In the genomic region with DNA sequence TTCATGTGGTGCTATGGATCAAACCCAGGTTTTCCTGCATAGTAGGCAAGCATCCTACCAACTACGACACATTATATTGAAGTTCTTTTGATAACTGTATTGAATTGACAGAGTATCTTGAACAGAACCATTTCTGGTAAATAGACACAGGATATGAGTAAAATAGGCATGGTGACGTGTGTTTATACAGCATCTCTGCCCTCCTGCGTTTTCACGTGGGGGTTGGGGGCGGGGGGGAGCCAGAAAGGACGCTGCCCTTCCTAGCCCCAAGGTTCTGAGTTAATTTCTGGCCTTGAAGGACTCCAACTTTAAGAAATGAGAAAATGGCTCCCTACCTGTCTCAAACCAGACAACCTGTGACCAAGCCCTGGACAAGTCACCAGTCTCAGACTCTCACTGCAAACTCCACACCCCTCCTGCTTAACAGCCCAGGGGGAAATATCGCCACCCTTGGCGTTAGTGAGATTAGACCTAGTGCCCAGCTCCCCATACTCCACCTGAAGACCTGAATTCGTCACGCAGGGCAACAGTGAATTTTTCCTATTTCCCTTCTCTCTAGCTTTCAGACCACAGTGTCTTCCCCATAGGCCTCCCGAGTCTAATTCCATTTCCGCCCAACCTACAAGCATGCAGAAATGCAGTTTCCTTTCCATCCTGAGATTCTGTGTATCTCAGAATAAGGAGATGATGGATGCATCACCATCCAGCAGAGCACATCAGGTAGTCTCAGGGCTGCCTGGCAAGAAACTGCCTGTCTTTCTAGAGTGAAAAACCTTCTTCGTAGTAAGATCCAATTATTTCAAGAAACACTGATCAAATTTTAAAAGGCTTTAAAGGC, we compare ENCODE assay signal across 24 mouse cellular contexts. TPM values are rescaled to one million over a fixed set of nuclear protein-coding genes. Genes with fewer than 3 reads are reported as not detected.
DNase-seq lines count a peak whose midpoint lies in the region; ATAC-seq and TF ChIP-seq lines count a peak whose summit lies in the region.
"Had no signal": no experiment of that assay in that cellular context is flagged by ENCODE, and none has a peak within 500 bp of the region (broad histone marks: within the 10 kb centered on the region; RNA-seq: fewer than 3 reads in every experiment).

No protein-coding gene starts in this region.

- H3K4me2 ChIP-seq in kidney, embryonic 15.5 days, result no peak overlapping the region
- H3K4me2 ChIP-seq: embryonic facial prominence, embryonic 15.5 days; hindbrain, embryonic 13.5 days had no signal

- no peak for DNase-seq in spleen, adult 2 months (ENCODE audit: low read depth in 1 of 2, low spot score in 2 of 2)
- DNase-seq in spleen, postnatal 36 days (ENCODE audit: low spot score in 2 of 2), result no peak
- peak; percentile 87 for DNase-seq in CD4-positive helper T cell, adult 2 months (ENCODE audit: low read depth, low spot score)
- peak; percentile 51 for DNase-seq in T-cell, adult 2 months (ENCODE audit: low spot score)
- peak; percentile 83 for DNase-seq in naive thymus-derived CD4-positive, alpha-beta T cell, adult 2 months (ENCODE audit: low read depth)
- DNase-seq in cerebellum, adult 2 months, result no peak
- DNase-seq: adrenal gland, adult 2 months; adrenal gland, postnatal 25 days; cerebellum, adult 8-10 months; cerebellum, postnatal 14 days; embryo, embryonic 11 days; heart, adult 18-20 months; heart, postnatal 10 days had no signal

- no peaks in the 10 kb centered on the region for H3K9me3 ChIP-seq in kidney, embryonic 15.5 days (replicated peaks)
- H3K9me3 ChIP-seq: embryonic facial prominence, embryonic 15.5 days; forebrain, embryonic 10.5 days; G1E; heart, embryonic 10.5 days; hindbrain, embryonic 13.5 days had no signal

- peaks cover 26% of the 10 kb centered on the region for H3K4me1 ChIP-seq in spleen, adult 2 months (ENCODE audit: control insufficient read depth, insufficient read depth, insufficient read length)
- peaks cover 4% of the 10 kb centered on the region; the same call in 1 of the 2 replicates for H3K4me1 ChIP-seq in cerebellum, adult 2 months (ENCODE audit: control insufficient read depth, insufficient read depth, low read length)
- peaks cover 9% of the 10 kb centered on the region for H3K4me1 ChIP-seq in kidney, embryonic 15.5 days

- H3K9ac ChIP-seq in kidney, embryonic 15.5 days, result no peak overlapping the region
- H3K9ac ChIP-seq: embryonic facial prominence, embryonic 15.5 days; hindbrain, embryonic 13.5 days had no signal

- H3K36me3 ChIP-seq in spleen, adult 2 months (ENCODE audit: control insufficient read depth, insufficient read depth, low read length), result peaks cover 13% of the 10 kb centered on the region
- H3K36me3 ChIP-seq in kidney, embryonic 15.5 days, result no peaks in the 10 kb centered on the region
- H3K36me3 ChIP-seq: embryonic facial prominence, embryonic 15.5 days; forebrain, embryonic 10.5 days; G1E; heart, embryonic 10.5 days; hindbrain, embryonic 13.5 days had no signal

- no peaks in the 10 kb centered on the region for H3K27me3 ChIP-seq in spleen, adult 2 months (ENCODE audit: control insufficient read depth, insufficient read depth, low read length)
- no peaks in the 10 kb centered on the region for H3K27me3 ChIP-seq in cerebellum, adult 2 months (ENCODE audit: control insufficient read depth, insufficient read depth, low read length)
- H3K27me3 ChIP-seq in kidney, embryonic 15.5 days, result peaks cover 6% of the 10 kb centered on the region
- H3K27me3 ChIP-seq: embryonic facial prominence, embryonic 15.5 days; hindbrain, embryonic 13.5 days had no signal

- H3K27ac ChIP-seq in spleen, adult 2 months (ENCODE audit: insufficient read depth, low read length), result peak overlapping the region; percentile 58
- H3K27ac ChIP-seq in cerebellum, adult 2 months (ENCODE audit: insufficient read depth, low read length), result no peak overlapping the region
- no peak overlapping the region for H3K27ac ChIP-seq in kidney, embryonic 15.5 days
- H3K27ac ChIP-seq: embryonic facial prominence, embryonic 15.5 days; forebrain, embryonic 10.5 days; heart, embryonic 10.5 days; hindbrain, embryonic 13.5 days had no signal

- WGBS in spleen, adult 2 months, result 71% methylated on average over 13 of the region's 13 CpGs
- WGBS in cerebellum, adult 2 months, result 93% methylated on average over 13 of the region's 13 CpGs
- 93% methylated on average over 13 of the region's 13 CpGs for WGBS in kidney, embryonic 15.5 days

- TF ChIP-seq POLR2A in spleen, adult 2 months (IDR thresholded peaks at IDR 0.05; ENCODE audit: low read depth, low read length), result no peak
- TF ChIP-seq POLR2A in cerebellum, adult 2 months (IDR thresholded peaks at IDR 0.05; ENCODE audit: borderline replicate concordance, insufficient read depth, low read length), result no peak

- no peak for ATAC-seq in kidney, embryonic 15.5 days (replicated peaks; ENCODE audit: low FRiP score)
- ATAC-seq: forebrain, embryonic 14.5 days had no signal

- TF ChIP-seq CTCF in spleen, adult 2 months (IDR thresholded peaks at IDR 0.05; ENCODE audit: extremely low read depth, insufficient read depth, insufficient read length, insufficient replicate concordance), result no peak
- TF ChIP-seq CTCF in cerebellum, adult 2 months (IDR thresholded peaks at IDR 0.05; ENCODE audit: borderline replicate concordance, insufficient read depth, low read depth, low read length), result no peak

- H3K4me3 ChIP-seq in spleen, adult 2 months (ENCODE audit: extremely low read depth, insufficient read depth, insufficient read length), result no peak overlapping the region
- H3K4me3 ChIP-seq in cerebellum, adult 2 months (replicated peaks; ENCODE audit: insufficient read depth, low read depth, low read length), result no peak overlapping the region
- no peak overlapping the region for H3K4me3 ChIP-seq in kidney, embryonic 15.5 days (replicated peaks)
- H3K4me3 ChIP-seq: embryonic facial prominence, embryonic 15.5 days; erythroblast, embryonic 14.5 days; forebrain, embryonic 10.5 days; heart, embryonic 10.5 days; hindbrain, embryonic 13.5 days had no signal

RNA-seq across cellular contexts. Expression of gene Cd2, which starts 3.7 kb away (rescaled TPM):
- 38.2 and 50.2 TPM in 2 replicates for polyA plus RNA-seq in spleen, adult 2 months (2012; rRNA removed)
- 0.08 and 0.13 TPM in 2 replicates for polyA plus RNA-seq in cerebellum, adult 2 months (2012; rRNA removed)
- not detected in 2 replicates for polyA plus RNA-seq in kidney, embryonic 15.5 days (2015; fragmentation: Nextera tagmentation; extraction: Ambion mirVana)
- polyA plus RNA-seq: C2C12; embryonic facial prominence, embryonic 11.5 days; erythroblast, embryonic 14.5 days; forebrain, embryonic 10.5 days; G1E; heart, embryonic 14.5 days; hindbrain, embryonic 13.5 days had no signal

Comparison
In these comparisons a context has a peak if more than half of its experiments do, and no peak if none do; other contexts are left out.
1. DNase-seq: peak in CD4-positive helper T cell, adult 2 months (single experiment), T-cell, adult 2 months (single experiment) and naive thymus-derived CD4-positive, alpha-beta T cell, adult 2 months (single experiment); none in spleen, adult 2 months (0 of 2), spleen, postnatal 36 days (0 of 2) and cerebellum, adult 2 months (0 of 2).
2. RNA of gene Cd2, which starts 3.7 kb away (polyA plus RNA-seq): 38.2 to 50.2 TPM in spleen, adult 2 months; not detected in kidney, embryonic 15.5 days and 0.08 to 0.13 TPM in cerebellum, adult 2 months; every median in the first group is over 10 times any median in the second.